Mouse (Mus musculus) olfactory bulb, adult 2 months (tissue): ENCODE data around the gene Slc30a10. TPM values are rescaled to one million over a fixed set of nuclear protein-coding genes. Genes with fewer than 3 reads are reported as not detected.

Experiments used
- H3K27ac ChIP-seq: fragments of 200-500 bp; 2 replicates; pipeline ENCODE4 v1.5.1; 2012; ENCODE audit warnings: low read depth, low read length; ENCODE audit not compliant: insufficient read depth
- H3K4me1 ChIP-seq: fragments of 200-500 bp; 2 replicates; pipeline ENCODE4 v1.6.1; 2012; ENCODE audit warnings: low read length; ENCODE audit not compliant: control insufficient read depth, insufficient read depth
- H3K4me3 ChIP-seq: fragments of 200-500 bp; 2 replicates; pipeline ENCODE4 v1.5.1; 2012; ENCODE audit warnings: mild to moderate bottlenecking, low read depth, low read length, moderate library complexity; ENCODE audit not compliant: insufficient read depth
- CTCF ChIP-seq: fragments of 200-500 bp; IDR thresholded peaks from 2 replicates; pipeline ENCODE4 v1.5.1; 2012; ENCODE audit warnings: low read depth, mild to moderate bottlenecking, low read length, moderate library complexity; ENCODE audit not compliant: insufficient read depth
- POLR2A ChIP-seq: fragments of 200-500 bp; IDR thresholded peaks from 2 replicates; pipeline ENCODE4 v1.6.1; 2012; ENCODE audit warnings: mild to moderate bottlenecking, low read depth, low read length, moderate library complexity; ENCODE audit not compliant: insufficient read depth
- WGBS: fragments of 180-500 bp; shearing (Covaris S2); methylation state at CpG from one replicate; pipeline ENCODE4 v1.1.7; 2018; 5-methylcytosine and 5-hydroxymethylcytosine counted together
- polyA plus RNA-seq: library from polyadenylated mRNA; stranded (reverse); fragments of >200 nt; gene quantifications from 2 replicates; pipeline ENCODE4 v1.2.4, GENCODE M21; 2012; ENCODE audit warnings: low replicate concordance; ENCODE audit not compliant: missing spikeins, insufficient read depth, insufficient read length

Slc30a10 gene
- not detected in 2 replicates for polyA plus RNA-seq

DNA sequence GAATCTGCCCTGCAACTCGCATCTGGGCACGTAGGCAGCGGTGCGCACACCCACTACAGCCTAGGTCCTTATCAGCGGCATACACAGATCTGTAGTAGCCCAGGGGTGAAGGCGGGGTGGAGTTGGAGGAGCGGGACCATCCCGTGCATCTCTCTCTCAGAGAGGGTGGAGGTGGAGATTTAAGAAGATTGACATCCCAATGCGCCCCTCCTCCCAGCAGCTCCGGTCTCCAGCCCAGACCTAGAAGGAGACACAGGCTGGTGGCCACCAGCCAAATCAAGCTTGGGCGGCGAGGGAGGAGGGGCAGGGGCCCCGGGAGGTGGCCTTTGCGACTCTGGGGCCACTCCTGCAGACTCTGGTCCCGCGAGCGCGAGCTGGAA, at the start of gene Slc30a10:
Gene Slc30a10 (plus strand): TSS at position 274 of the 380 bp plus-strand sequence.
- 4% methylated on average over 18 of the region's 18 CpGs for whole genome bisulfite sequencing
- Histone ChIP-seq H3K27ac (no peak within 1 kb of the TSS), H3K4me1 (peaks cover 13% of the 10 kb centered on the region), H3K4me3 (peak within 1 kb of the TSS; percentile 55)
- no peak for TF ChIP-seq POLR2A
- TF ChIP-seq CTCF, result no peak

DNA sequence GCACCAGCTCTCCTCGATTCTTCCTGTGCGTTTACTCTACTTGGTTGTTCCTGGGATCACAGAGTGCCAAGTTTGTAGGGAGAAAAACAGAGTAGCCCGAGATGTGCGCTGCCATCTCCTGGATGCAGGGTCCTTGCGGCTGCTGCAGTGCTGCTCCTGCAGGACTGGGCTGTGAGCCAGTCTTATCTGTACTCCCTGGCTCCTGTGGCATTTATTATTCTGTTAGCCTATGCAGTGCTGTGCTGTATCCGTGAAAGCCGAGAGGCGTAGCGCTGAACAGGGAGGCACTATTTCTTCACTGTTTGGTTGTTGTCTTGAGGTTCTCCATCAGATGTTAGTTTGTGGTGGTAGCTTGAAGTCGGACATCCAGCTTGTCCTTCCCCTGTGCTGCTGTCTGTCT, 48.7 kb upstream of the Slc30a10 start:
- 72% methylated on average over 10 of the region's 10 CpGs for WGBS
- H3K27ac ChIP-seq, result no peak overlapping the region
- TF ChIP-seq CTCF, result no peak
- TF ChIP-seq POLR2A, result no peak

GRCm38 (mm10) chr1:185409831-185410230, 44.8 kb upstream of the Slc30a10 start:
- no peak overlapping the region for H3K4me3 ChIP-seq
- no peak overlapping the region for H3K27ac ChIP-seq
- no peaks in the 10 kb centered on the region for H3K4me1 ChIP-seq
- 56% methylated on average over 3 of the region's 3 CpGs for WGBS
- TF ChIP-seq POLR2A, result no peak
- no peak for TF ChIP-seq CTCF

More for the DNA sequence above, 48.7 kb upstream of the Slc30a10 start:
- H3K4me3 ChIP-seq, result no peak overlapping the region
- no peaks in the 10 kb centered on the region for H3K4me1 ChIP-seq

GRCm38 (mm10) chr1:185418011-185418410, 36.6 kb upstream of the Slc30a10 start:
- TF ChIP-seq CTCF (no peak), POLR2A (no peak)
- H3K4me1 ChIP-seq, result no peaks in the 10 kb centered on the region
- WGBS, result 66% methylated on average over 9 of the region's 9 CpGs
- no peak overlapping the region for H3K4me3 ChIP-seq
- H3K27ac ChIP-seq, result no peak overlapping the region

DNA sequence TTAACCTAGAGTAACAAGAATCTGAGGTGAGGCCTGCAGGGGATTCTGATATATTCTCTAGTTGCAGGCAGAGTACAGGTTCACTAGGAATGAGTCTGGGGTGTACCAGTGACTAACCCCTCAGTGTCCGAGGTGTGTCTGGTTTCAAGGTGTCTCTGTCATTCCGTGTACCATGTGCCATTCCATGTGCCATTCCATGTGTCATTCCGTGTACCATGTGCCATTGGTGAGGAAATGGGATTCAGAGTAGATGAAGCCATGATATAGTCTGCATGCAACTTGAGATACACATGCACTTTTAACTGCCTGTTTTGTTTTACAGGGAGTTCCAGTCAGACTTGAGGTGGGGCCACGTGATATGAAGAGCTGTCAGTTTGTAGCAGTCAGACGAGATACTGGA, 34.8 kb upstream of the Slc30a10 start:
- Histone ChIP-seq H3K4me3 (no peak overlapping the region), H3K4me1 (no peaks in the 10 kb centered on the region), H3K27ac (no peak overlapping the region)
- 85% methylated on average over 5 of the region's 5 CpGs for WGBS
- TF ChIP-seq CTCF (no peak), POLR2A (no peak)

GRCm38 (mm10) chr1:185420776-185421175, 33.9 kb upstream of the Slc30a10 start:
- WGBS, result 92% methylated on average over 6 of the region's 6 CpGs
- H3K27ac ChIP-seq, result no peak overlapping the region
- H3K4me1 ChIP-seq, result no peaks in the 10 kb centered on the region
- TF ChIP-seq POLR2A (no peak), CTCF (no peak)
- H3K4me3 ChIP-seq, result no peak overlapping the region

DNA sequence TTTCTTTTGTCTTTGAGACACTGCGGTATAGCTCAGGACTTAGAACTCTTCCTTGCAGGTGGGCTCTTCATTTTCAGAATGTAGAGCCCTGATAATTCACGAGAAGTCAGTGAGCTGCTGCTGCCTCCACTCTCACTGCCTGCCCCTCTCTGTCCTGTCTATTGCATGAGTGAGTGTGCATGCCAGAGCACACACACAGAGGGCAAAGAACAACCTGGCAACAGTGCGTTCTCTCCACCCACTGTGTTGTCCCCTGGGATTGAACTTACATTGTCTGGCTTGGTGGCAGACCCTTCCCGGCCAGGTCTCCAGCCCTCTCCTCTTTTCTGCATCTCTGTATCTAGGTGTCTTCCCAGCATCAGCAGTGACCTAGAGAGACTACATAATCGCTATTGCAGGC, 28.1 kb upstream of the Slc30a10 start:
- no peak for TF ChIP-seq CTCF
- TF ChIP-seq POLR2A, result no peak
- H3K4me3 ChIP-seq, result no peak overlapping the region
- WGBS, result 94% methylated on average over 5 of the region's 5 CpGs
- no peak overlapping the region for H3K27ac ChIP-seq
- H3K4me1 ChIP-seq, result no peaks in the 10 kb centered on the region

- Histone ChIP-seq H3K27ac (no peak overlapping the region), H3K4me3 (no peak overlapping the region), H3K4me1 (no peaks in the 10 kb centered on the region)
- WGBS, result 86% methylated on average over 5 of the region's 5 CpGs
- TF ChIP-seq CTCF (no peak), POLR2A (no peak)
These were observed 24.2 kb upstream of the Slc30a10 start for GRCm38 (mm10) chr1:185430488-185430887.

DNA sequence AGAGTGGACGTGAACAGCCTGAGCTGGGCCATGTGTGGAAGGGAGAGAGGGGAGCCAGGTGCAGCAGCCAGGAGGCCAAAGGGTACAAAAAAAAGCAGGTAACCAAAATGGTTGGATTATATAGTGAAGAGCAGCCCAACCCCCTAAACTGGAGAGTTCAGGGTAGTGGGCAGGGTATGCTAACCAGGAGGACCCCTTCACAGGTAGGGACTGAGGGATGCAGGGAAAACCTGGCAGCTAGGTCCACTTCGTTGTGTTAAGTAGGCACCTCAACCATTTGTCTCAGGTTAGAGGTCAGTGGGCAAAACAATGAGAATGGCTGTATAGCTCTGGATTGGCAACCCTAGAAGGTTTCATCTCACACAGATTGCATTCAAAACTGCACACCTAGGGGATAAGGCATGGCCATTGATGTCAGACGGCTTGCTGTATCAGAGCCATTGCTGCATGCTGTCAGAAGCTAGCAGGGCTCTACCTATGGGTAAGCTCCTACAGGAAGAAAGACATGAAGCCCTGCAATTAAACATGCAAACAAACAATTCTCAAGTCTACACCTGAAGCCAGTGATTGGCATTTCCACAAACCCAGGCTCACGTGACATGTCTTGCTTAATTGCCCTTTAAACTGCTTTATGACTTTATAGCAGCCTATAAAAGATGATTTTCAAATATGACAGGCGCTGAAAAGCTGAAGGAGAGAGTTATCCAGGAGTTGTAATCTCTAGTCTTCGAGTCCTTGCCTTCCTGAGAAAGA, 23.2 kb upstream of the Slc30a10 start:
- Histone ChIP-seq H3K4me3 (no peak overlapping the region), H3K27ac (no peak overlapping the region), H3K4me1 (no peaks in the 10 kb centered on the region)
- 88% methylated on average over 6 of the region's 6 CpGs for WGBS
- no peak for TF ChIP-seq POLR2A
- no peak for TF ChIP-seq CTCF
